Comparison of ENCODE assay signal across 8 mouse cellular contexts in genomic region chr14:16447587-16447986, GRCm38 (mm10).
DNase-seq lines count a peak whose midpoint lies in the region; ATAC-seq lines count a peak whose summit lies in the region.

No protein-coding gene starts in this region.

- no peaks in the 10 kb centered on the region for H3K4me1 ChIP-seq in midbrain, embryonic 11.5 days (ENCODE audit: control insufficient read depth, insufficient read depth, low read length)
- H3K4me1 ChIP-seq in midbrain, embryonic 10.5 days: no peaks in the 10 kb centered on the region
- H3K4me1 ChIP-seq in midbrain, embryonic 15.5 days: 0 out of 2 replicates have a peak, but pooled peaks cover 3% of the 10 kb centered on the region
- H3K4me1 ChIP-seq in heart, embryonic 10.5 days: peaks cover 13% of the 10 kb centered on the region; the same call in 1 of the 2 replicates

- H3K9ac ChIP-seq in midbrain, embryonic 11.5 days (ENCODE audit: low read length): no peak overlapping the region
- H3K9ac ChIP-seq in midbrain, embryonic 15.5 days: no peak overlapping the region

- H3K4me2 ChIP-seq in midbrain, embryonic 11.5 days: no peak overlapping the region
- H3K4me2 ChIP-seq in midbrain, embryonic 15.5 days: no peak overlapping the region

- DNase-seq in midbrain, embryonic 11.5 days (ENCODE audit: low spot score, missing footprints): peak; percentile 89
- no peak for DNase-seq in midbrain, embryonic 10.5 days (ENCODE audit: low spot score)
- peak; percentile 42 for DNase-seq in c-Kit-positive CD71-positive TER-119-positive erythroid progenitor cells, embryonic 14.5 days (ENCODE audit: low spot score)
- peak; percentile 47 for DNase-seq in induced T-regulatory cell, adult 2 months (ENCODE audit: low read depth)
- DNase-seq in left cerebral cortex, postnatal 10 days (ENCODE audit: extremely low spot score in 1 of 2, low spot score in 2 of 2): no peak
- DNase-seq in urinary bladder, postnatal 36 days (ENCODE audit: low spot score in 2 of 2): no peak
- DNase-seq in heart, embryonic 10.5 days (ENCODE audit: low spot score): no peak

- H3K4me3 ChIP-seq in midbrain, embryonic 11.5 days (ENCODE audit: low read depth, low read length): no peak overlapping the region
- no peak overlapping the region for H3K4me3 ChIP-seq in midbrain, embryonic 10.5 days
- no peak overlapping the region for H3K4me3 ChIP-seq in midbrain, embryonic 15.5 days
- no peak overlapping the region for H3K4me3 ChIP-seq in heart, embryonic 10.5 days

- peak; percentile 79 for ATAC-seq in midbrain, embryonic 11.5 days (ENCODE audit: low FRiP score)
- ATAC-seq in midbrain, embryonic 15.5 days (replicated peaks): peak; percentile 63

- H3K9me3 ChIP-seq in midbrain, embryonic 11.5 days (ENCODE audit: control insufficient read depth, low read length): no peaks in the 10 kb centered on the region
- no peaks in the 10 kb centered on the region for H3K9me3 ChIP-seq in midbrain, embryonic 10.5 days (replicated peaks)
- no peaks in the 10 kb centered on the region for H3K9me3 ChIP-seq in midbrain, embryonic 15.5 days
- no peaks in the 10 kb centered on the region for H3K9me3 ChIP-seq in heart, embryonic 10.5 days

- 42% methylated on average over 3 of the region's 3 CpGs for WGBS in midbrain, embryonic 11.5 days
- WGBS in midbrain, embryonic 10.5 days: 47% methylated on average over 3 of the region's 3 CpGs
- 33% methylated on average over 3 of the region's 3 CpGs for WGBS in midbrain, embryonic 15.5 days
- WGBS in heart, embryonic 10.5 days: 36% methylated on average over 3 of the region's 3 CpGs

- no peaks in the 10 kb centered on the region for H3K36me3 ChIP-seq in midbrain, embryonic 11.5 days (ENCODE audit: control insufficient read depth, insufficient read depth, low read length)
- no peaks in the 10 kb centered on the region for H3K36me3 ChIP-seq in midbrain, embryonic 10.5 days
- H3K36me3 ChIP-seq in midbrain, embryonic 15.5 days (replicated peaks): no peaks in the 10 kb centered on the region
- H3K36me3 ChIP-seq in heart, embryonic 10.5 days: peaks cover 3% of the 10 kb centered on the region

- no peak overlapping the region for H3K27ac ChIP-seq in midbrain, embryonic 11.5 days (ENCODE audit: low read depth, low read length)
- H3K27ac ChIP-seq in midbrain, embryonic 10.5 days (replicated peaks): no peak overlapping the region
- no peak overlapping the region for H3K27ac ChIP-seq in midbrain, embryonic 15.5 days
- H3K27ac ChIP-seq in heart, embryonic 10.5 days: no peak overlapping the region

- H3K27me3 ChIP-seq in midbrain, embryonic 11.5 days (ENCODE audit: control insufficient read depth, insufficient read depth, low read length): no peaks in the 10 kb centered on the region
- no peaks in the 10 kb centered on the region for H3K27me3 ChIP-seq in midbrain, embryonic 10.5 days (ENCODE audit: low read depth, poor library complexity, severe bottlenecking)
- no peaks in the 10 kb centered on the region for H3K27me3 ChIP-seq in midbrain, embryonic 15.5 days (replicated peaks)
- no peaks in the 10 kb centered on the region for H3K27me3 ChIP-seq in heart, embryonic 10.5 days (ENCODE audit: insufficient read depth, poor library complexity, severe bottlenecking)

- intact Hi-C loops in left cerebral cortex, postnatal 10 days (cut with DNase I): no loop called here

Comparison
In these comparisons a context has a peak if more than half of its experiments do, and no peak if none do; other contexts are left out.
1. DNase-seq: peak in midbrain, embryonic 11.5 days (single experiment), c-Kit-positive CD71-positive TER-119-positive erythroid progenitor cells, embryonic 14.5 days (single experiment) and induced T-regulatory cell, adult 2 months (single experiment); none in midbrain, embryonic 10.5 days (single experiment), left cerebral cortex, postnatal 10 days (0 of 2), urinary bladder, postnatal 36 days (0 of 2) and heart, embryonic 10.5 days (single experiment).